Mouse (Mus musculus): ENCODE data around the gene Retsat.

The Retsat gene

DNA sequence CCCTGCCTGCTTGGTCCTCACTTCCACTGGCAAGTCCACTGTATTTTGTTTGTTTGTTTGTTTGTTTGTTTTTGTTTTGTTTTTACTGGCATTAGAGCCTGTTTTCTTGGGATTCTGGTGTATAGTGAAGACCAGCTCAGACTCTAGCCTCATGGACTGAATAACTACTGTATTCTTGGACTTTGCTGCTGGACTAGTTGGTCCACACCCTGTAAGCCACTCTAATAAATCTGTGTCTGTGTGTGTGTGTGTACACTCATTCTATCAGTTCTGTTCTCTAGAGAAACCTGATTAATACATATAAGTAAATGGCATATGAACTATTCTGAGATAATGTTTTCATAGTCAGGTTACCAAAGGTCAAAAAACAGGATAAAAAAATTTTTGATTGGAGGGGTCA lies 8.2 kb upstream of the Retsat start:
- no peak for DNase-seq

DNA sequence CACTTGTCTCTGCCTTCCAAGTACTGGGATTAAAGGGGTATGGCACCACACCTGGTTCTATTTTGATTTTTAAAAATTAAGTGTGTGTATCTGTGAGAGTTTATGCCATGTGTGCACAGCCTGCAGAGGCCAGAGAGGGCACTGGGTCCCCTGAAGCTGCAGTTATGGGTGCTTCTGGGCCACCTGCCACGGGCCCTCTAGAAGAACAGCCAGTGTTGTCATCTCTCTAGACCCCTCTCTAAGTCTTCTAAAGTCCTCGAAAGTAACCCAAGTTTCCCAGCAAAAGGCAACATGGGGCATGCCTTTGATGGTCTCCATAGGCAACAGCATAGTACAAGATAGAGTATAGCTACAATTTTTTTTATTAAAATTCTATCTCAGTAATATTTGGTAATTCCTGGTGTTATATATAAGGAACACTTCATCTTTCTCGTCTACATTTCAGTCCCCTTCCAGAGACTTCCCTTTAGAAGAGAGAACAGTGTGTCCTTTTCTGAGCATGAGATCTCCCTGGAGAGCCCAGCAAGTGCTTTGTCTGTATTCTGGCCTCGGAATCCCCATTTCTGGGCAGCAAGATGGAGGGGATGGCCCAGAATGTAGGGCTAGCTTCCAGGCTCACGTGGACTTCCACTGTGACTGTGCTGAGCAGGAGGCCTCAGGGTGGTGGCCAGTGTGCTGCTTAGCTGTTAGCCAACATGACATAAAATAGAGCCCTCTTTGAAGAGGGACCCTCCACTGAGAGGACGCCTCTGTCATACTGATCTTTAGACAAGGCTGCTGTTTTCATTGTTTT lies 5.1 kb upstream of the Retsat start:
- peak in 1 of 2 experiments; percentile 19 for DNase-seq

DNA sequence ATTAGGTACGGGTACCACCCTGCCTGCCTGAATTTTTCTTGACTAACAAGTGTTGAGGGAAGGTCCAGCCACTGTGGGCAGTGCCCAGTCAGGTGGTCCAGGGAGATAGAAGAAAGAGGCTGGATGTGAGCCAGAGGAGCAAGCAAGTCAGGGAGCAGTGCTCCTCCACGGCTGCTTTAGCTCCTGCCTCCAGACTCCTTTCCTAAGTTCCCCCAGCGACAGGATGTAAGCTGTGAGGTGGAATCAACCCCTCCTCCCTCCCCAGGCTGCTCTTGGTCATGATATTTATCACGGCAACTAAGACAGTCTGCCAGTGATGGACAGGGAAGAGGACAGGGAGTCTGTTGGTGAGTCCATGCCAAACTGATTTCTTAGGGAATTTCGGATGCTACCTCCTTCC lies 4.4 kb upstream of the Retsat start:
- DNase-seq, result no peak

DNA sequence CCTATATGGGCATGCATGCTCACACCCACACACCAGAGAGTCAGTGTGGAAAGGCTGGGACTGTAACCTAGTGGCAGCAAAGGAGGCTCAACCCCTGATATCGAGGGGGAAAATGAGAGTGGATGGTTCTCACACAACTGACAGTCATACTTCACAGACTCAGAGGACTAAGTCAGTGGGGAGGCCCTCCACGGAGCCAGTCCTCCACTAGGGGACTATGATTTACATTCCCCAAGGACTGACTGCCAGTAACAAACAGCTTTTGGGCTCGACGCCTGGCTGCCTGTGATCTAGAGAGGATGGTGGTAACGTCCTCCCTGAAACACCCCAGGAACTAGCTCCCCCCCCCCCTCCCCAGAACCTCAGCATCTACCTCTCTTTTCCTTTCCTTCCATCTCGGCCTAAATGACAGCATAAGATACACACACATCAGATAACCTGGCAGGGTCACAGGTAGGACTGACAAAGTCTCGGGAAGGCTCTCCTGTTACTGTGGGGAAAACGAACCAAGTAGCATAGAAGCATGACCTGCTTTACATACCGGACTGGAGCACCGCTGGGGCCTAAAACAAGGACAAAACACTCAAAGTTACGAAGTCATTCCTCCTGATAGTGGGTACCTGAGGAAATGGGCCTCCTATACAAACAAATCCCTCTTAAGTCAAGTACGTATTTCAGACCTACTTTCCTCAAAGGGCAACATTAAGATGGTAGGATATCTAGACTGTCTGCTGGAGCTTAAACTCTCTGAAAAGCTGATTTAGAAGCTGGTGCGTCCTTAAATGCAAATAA lies 996 bp upstream of the Retsat start:
- DNase-seq, result peak in 1 of 2 experiments; percentile 20

DNA sequence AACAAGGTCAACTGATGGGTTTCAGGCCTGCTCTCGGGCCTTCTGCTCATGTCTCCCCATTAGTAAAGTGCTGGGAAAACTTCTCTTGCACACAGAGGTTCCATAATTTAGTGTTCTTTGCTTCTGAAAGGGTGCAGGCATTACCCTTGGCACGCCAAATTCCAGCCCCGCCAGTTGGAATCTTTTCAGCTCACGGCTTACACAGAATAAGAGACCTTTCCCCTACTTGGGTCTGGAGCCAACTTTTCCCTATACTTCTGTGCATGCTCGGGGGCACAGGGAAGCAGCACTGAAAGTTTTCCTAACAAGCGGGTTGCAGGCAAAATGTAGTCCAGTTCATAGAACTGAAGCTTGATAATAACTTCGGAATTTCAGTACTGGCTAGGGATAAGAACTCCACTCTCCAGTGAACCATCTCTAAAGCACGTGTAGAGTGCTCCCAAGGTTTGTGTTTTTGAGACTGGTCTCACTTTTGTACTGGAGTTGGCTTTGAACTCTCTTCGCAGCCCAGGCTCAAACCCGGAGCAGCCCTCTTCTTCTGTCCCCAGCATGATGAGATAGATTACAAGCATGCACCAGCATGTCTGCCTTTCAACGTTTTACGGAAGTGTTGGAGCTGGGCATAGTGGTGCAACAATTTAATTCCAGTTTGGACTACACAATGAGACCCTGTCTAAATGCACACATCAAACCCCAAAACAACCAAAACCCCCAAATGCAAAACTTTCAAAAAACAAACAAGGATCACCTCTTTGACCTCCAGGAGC lies 699 bp downstream of the Retsat start:
- peak in 1 of 2 experiments; percentile 47 for DNase-seq

DNA sequence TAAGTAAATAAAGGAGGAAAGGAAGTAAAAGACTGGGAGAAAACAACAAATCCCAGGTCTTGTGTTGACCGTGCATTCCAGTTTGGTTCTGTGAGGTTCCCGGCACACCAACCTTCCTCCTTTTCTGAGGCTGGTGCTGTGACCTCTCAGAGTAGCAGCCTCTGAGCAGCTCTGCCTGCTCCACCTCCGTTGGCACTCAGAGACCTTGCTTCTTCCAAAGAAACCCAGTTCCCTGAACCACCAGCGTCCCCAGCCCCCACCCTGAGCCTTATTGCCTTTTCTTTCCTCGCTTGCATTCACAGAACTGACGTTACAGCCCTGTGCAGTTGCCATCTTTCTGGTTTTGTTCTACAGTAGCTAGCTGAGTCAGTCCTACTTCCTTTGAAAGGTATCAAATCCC lies 1.9 kb downstream of the Retsat start:
- DNase-seq, result no peak

DNA sequence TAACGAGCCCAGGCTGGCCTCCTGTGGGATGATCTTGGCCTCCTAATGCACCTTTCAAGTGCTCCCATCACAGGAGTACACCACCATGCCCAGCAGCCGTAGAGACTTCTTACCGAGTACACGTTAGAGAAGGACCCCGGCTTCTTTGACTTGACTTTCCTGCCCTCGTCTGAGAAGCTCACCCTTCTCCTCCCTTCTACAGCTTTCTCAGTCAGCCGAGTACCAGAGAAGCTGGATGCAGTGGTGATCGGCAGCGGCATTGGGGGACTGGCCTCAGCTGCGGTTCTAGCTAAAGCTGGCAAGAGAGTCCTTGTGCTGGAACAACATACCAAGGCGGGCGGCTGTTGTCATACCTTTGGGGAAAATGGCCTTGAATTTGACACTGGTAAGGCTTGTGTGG lies 2.5 kb downstream of the Retsat start:
- no peak for DNase-seq

DNA sequence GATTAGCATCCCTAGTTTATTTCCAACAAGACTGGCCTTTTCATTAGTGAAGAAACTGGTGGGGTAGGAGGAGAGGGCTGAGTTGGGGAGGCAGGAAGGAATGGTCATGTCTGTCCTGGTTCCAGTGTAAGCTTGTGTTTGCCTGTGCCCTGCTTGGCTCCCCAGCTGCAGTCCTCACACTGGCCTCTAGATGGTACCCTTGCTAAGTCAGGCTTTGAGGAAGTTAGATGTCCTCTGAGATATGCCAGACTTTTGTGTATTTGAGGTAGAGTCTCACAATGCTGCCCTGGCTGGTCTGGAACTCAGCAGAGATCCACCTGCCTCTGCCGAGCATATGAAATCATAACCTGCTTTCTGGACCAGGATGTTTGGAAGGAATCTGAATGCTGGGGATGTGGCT lies 3.5 kb downstream of the Retsat start:
- peak; percentile 82 to 87 for DNase-seq

DNA sequence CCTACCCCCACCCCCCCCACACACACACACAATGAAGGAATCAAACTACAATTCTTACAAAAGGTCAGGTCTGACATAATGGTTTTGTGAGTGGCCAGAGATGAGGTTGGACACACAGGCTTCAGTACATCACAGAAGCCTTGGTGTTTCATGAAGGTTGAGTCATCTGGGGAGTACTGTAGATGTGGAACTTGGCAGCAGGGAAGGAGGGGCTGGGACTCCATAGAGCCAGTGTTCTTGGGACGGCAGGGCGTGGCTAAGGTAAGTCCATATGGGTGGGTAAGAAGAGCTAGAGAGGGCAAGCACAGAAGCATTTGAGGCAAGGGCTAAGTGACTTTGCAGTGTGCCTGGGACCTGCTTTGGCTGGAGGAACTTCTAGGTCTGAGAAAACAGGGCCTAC lies 5.8 kb downstream of the Retsat start:
- DNase-seq, result no peak

DNA sequence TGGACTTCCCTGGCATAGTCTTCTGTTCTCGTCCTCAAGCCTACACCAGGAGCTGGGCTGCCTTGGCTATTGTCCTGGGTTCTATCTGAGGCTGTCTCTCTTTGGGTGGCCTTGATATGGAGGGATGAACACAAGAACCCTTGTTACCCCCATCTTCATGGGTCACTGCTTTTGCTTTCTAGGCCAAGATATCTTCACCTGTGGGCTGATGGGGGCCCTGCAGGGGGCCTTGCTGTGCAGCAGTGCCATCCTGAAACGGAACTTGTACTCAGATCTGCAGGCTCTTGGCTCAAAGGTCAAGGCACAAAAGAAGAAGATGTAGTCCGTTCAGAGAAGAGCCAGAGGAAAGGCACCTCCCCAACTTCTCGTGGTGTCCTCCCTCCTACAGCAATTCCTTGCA lies 8.8 kb downstream of the Retsat start:
- DNase-seq, result no peak

DNA sequence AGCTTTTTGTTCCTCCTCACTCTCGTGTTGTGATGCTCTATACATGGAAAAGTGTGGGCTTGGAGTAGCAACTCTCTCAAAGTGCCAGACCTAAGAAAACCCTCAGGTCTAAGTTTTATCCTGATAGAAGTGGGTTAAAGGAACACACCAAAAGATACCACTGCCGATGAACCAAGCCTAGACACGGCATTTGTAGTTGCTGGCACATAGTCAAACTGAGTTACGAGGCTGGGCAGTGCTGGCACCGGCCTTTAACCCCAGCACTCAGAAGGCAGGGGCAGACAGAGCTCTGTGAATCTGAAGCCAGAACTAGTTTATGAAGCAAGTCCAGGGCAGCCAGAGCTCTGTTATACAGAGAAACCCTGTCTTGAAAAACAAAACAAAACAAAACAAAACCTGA lies 9.4 kb downstream of the Retsat start:
- DNase-seq, result no peak

DNA sequence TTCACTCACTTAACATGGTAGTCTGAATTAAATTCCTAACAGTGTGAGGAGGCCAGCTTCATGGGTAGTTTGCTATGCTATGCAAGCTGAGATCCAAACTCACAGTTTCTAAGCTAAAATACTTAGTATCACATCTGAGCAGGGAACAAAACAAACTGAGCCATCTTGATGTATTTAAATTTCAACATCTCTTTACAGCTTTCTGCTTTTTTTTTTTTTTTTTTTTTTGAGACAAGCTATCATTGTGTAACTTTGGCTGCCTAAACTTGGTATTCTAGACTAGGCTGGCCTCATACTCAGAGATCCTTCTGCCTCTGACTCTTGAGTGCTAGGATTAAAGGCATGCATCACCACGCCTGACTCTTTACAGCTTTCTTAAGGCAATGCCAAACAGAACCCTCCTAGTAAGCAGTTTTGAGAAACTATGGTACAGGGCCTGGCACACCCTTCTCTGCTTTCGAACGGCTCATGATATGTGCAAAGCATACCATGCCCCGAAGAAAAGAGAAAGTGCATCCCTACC lies 10.4 kb downstream of the Retsat start:
- no peak for DNase-seq

DNA sequence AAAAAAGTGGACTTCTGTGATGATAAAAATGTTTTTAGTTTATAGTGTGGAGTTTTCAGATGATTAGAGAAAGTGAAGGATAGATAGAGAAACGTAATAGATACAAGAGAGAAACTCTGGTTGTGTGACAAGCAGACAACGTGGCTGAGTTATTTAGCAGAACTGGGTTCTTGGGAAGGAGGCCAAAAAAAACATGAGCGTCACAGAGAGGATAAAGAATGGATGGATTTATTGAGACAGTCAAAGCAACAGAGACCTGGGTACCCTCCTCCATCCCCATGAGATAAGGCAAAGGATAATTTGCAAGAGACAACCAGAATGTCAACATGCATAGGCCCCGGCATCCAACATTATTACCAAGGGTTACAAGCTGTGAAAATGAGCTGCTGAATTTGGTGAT lies 12.0 kb downstream of the Retsat start:
- no peak for DNase-seq

DNA sequence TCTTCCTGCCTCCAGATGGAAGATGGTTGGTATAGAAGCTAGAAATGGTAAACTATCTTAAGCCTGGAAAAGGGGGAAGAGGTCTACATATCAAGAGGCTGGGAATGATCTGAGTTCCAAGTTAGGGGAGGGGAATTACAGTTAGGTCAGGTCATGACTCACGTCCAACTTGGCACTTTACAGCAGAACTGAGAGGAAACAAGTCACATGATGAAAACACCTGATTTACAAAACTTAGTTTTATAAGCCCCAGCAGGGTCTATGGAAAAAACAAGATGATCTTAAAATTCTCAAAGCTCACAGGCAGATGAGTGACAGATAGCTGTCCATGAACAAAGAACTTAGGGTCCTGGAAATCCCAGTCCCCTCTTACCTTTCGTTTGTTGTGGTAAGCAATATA lies 16.9 kb downstream of the Retsat start:
- no peak for DNase-seq

DNA sequence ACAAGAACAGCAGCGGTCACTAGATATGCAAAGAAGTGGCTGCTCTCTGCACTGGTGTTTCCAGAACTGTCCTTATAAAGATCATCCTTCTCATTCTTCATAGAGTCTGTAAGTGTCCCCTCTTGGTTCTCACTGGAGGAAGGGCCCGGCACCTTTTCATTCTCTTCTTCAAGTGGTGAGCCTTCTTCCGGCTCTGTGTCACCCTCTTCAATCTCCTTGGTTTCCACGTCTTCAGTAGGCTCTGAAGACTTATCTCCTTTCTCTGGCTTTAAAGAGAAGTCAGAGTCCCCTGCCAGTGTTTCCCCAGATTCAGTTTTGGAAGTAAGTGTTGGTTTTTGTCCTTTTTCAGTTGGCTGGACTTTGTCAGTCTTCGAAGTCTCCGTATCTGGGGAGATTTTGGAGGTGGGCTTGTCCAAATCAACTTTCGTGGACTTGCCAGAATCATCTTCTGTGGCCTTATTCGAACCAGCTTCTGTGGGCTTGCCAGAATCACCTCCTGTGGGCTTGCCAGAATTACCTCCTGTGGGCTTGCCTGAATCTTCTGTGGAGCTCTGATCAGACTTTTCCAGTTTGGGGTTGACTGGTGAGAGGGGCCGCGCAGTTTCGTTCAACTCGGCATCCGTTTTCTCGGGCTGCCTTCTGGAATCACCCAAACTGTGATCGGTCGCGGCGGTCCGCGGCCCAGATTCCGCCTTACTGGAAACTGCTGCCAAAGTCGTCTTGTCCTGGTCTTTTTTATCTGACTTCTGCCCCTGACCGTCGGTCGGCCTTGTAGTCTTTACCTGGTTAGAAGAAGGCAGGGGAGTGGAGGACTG lies 17.5 kb downstream of the Retsat start:
- DNase-seq, result peak; percentile 28 to 32

DNA sequence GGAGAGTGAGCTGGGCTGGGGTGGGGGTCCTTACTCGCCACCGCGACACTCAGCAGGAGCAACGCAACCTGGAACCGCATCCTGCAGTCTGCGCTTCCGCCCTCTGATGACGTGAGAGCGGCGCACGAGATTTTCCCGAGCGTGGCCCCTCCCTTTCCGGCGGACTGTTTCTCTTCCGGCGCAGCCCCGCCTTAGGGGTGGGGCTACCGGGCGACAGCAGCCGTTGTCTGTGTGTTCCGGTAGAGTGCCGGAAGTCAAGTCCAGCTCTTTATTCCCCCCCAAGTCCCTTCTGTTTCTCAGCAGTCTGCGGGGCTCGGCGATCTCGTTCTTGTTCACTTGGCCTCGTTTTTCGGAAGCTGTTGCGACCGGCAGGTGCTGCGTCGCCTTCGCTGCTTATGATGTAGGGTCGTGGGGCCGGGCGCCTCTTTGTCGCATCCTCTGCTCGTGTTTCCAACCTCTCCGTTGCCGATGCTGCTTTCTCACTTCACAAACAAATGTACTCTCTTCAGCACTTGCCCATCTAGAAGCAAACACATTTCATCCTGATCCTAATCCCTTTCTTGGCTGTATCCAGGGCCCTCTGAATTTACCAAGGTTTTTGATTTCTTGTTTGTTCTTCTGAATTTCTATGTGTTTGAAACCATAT lies 18.5 kb downstream of the Retsat start, which contains the start of gene Tgoln1:
Tgoln1 (minus strand) TSS at position 358 of the 646 bp plus-strand sequence.
- DNase-seq, result peak; percentile 94 to 97

DNA sequence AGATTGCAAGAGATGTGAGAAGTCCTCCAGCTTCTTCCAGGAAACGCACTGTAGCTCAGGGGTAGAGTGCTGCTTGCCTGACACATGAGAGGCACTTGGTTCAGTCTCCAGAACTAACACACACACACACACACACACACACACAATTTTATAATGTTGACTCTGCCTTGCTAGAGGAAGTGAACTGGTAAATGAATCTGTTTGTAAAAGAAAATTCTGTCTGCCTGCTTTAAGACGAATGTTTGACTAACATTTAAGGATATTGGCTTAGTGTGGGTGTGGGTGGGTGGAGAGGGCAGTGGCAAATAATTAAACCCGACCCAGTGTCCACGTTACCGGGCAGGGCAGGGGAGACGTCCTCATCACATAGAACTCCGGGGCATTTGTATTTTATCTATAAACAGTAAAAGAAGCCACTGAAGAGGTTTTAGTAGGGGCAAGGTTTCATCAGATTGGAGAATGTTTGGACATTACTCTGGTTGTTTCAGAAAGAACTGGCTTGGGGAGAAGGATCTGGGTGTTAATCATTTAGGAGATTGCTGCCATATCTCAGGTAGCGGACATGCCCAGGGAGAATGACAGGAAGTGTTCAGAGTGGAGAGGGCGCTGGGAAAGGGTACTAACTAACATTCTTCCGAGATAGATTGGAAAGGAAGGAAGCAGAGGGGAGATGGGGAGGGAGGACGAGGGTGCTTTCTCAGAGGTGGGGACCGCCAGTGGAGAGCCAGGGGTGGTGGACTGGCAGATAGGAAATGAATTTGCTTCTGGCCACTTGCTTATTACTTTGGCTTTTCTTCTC lies 21.7 kb downstream of the Retsat start:
- no peak for DNase-seq

DNA sequence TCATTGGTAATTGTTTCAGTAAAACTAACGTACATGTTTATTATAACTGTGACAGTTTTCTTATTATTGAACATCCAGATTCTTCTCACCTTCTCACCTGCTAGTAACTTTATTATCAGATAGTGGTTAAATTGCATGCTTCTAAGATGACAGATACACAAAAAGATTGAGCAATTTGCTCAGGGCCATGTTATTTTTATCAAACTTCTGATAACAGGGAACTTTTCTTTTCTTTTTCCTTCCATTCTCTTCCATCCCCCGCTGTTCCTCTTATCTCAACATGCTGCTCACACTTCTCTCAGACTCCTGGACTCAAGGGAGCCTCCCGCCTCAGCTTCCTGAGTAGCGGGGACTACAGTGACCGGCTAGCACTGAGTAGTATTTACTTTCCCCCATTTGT lies 22.6 kb downstream of the Retsat start:
- no peak for DNase-seq

DNA sequence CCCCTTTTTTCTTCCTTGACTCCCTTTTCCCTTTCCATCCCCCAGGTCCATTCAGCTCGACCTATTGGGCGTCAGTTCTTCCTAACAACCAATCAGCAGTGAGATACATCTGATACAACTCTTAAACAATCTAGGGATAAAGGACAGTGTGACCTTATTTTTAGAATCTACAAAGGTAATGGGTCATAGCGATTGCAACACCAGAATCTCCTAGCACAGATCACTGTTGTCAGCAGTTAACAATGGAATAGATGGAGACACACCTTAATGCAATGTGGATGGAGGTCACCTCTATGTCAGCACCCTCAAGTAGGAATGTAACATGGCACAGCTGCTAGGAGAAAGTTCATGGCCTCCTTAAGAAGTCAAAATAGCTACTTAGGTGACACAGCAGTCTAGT lies 24.6 kb downstream of the Retsat start:
- DNase-seq, result no peak

DNA sequence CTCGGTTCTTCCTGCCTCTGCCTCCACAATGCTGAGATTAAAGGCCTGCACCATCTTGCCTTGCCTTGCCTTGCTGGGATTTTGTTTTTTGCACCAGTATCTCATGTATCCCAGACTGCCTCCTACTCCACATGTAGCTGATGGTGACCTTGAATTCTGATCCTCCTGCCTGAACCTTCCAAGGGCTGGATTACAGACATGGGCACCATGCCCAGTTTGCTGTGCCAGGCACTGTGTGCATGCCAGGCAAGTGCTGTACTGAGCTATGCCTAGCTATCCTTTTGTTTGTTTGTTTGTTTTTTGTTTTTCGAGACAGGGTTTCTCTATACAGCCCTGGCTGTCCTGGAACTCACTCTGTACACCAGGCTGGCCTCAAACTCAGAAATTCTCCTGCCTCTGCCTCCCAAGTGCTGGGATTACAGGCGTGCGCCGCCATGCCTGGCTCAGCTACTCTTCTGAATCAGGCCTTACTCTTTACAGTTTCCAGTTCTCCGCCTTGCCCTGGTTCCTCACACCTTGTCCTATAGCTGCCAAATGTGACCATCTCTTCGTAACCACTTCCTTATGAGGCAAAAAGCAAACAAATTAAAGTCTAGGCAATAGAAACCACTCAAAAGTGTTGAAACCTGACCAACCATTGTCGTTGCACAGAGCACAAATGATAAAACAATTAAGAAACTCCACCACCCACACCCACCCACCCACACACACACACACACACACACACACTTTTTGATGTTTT lies 25.6 kb downstream of the Retsat start:
- DNase-seq, result peak in 1 of 2 experiments; percentile 44

All from cerebellum, postnatal 25 days (tissue).